Mouse (Mus musculus): Measurements from ENCODE around the gene Slc10a7. TPM values are rescaled to one million over a fixed set of nuclear protein-coding genes. Genes with fewer than 3 reads are reported as not detected.
"Not testable (repeated sequence)": the region's sequence is repeated elsewhere in the genome, so short reads cannot be mapped to it uniquely, and the experiment has no call there.

The Slc10a7 gene
- 9.3 and 12.1 TPM in 2 replicates for polyA plus RNA-seq (2016; fragmentation: Nextera tagmentation; extraction: Ambion mirVana)

DNA sequence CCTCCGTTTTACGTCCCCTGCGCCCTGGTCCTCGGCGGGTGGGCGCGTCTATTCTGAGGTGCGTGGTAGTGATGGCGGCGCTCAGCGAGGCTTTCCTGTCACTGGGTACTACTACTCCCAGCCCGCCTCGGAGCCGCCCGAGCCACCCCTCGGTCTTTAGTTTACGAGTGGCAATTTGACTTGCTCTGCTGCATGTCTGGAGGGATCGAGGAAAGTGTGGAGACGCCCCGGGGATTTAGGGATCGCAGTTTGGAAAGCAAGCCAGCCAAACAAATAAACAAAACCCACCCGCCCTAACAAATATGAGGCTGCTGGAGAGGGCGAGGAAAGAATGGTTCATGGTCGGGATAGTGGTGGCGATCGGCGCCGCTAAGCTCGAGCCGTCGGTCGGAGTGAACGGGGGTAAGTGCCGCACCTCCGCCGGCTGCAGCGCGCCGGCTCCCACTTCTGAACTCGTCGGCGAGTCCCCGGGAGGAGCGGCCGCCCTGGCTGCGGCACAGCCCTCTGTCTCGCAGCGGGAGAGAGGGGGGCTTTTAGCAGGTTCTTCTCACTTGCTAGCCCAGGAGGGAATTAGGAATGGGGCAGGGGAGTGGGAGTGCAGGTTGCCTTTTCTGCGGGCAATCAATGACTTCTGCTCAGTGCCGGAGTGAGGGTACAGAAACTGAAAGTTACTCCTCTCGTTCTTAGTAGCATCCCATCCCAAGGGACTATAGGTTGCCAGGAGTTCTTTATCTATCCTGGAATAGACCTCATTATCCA, at the start of gene Slc10a7:
Gene Slc10a7, plus strand, starts transcription at position 74 of the 759 bp plus-strand sequence.
- peaks cover 4% of the 10 kb centered on the region; the same call in 1 of the 2 replicates for H3K9me3 ChIP-seq
- peaks cover 37% of the 10 kb centered on the region for H3K36me3 ChIP-seq
- H3K4me1 ChIP-seq (replicated peaks) = peaks cover 18% of the 10 kb centered on the region
- H3K27me3 ChIP-seq (ENCODE audit: insufficient read depth, poor library complexity, severe bottlenecking) = no peaks in the 10 kb centered on the region
- H3K4me3 ChIP-seq = peak within 1 kb of the TSS; percentile 77
- peak; percentile 91 for DNase-seq (ENCODE audit: low spot score)
- peak within 1 kb of the TSS; percentile 100 for H3K27ac ChIP-seq
- WGBS = under 1% methylated on average over 51 of the region's 51 CpGs

DNA sequence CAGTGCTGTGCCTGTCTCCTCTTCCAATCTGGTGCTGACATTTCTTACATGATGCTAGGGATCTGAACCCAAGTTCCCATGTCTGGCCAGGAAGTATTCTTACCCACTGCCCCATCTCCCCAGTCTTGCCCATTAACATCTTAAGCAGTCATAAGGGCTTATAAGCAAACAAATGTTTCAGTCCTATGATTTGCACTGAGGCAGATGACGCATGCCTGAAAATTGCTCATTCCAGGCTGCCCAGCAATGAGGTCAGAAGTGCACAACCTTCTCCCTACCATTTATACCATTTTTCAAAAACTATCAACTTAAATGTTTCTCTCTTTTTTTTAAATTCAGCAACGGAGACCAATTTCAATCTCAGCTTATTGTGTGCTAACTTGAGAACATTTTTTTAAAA, 45.2 kb upstream of the Slc10a7 start:
- DNase-seq (ENCODE audit: low spot score) = no peak
- WGBS = 95% methylated on average over 2 of the region's 2 CpGs
- Histone ChIP-seq H3K27ac (no peak overlapping the region), H3K4me1 (replicated peaks) (no peaks in the 10 kb centered on the region), H3K36me3 (no peaks in the 10 kb centered on the region), H3K27me3 (ENCODE audit: insufficient read depth, poor library complexity, severe bottlenecking) (no peaks in the 10 kb centered on the region), H3K9me3 (peaks cover 6% of the 10 kb centered on the region; the same call in 1 of the 2 replicates), H3K4me3 (no peak overlapping the region)

DNA sequence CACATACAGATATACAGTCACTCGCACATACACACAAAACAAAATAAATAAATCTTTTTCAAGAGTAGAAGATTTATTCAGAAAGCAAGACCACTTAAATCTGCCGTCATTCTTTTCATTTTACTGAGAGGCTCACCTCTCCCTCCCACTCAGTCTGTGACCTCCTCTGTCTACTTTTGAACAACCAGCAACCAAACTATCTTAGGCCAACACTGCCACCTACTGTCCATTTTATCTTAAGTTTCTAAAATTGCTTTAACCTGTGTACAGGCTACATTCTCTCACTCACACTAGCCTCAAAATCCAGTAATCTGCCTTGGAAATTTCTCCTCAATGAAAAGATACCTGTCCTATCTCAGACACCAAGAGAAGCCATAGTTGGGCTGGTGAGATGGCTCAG, 41.3 kb upstream of the Slc10a7 start:
- DNase-seq (ENCODE audit: low spot score) = no peak
- Histone ChIP-seq H3K9me3 (peaks cover 6% of the 10 kb centered on the region; the same call in 1 of the 2 replicates), H3K27me3 (ENCODE audit: insufficient read depth, poor library complexity, severe bottlenecking) (no peaks in the 10 kb centered on the region), H3K4me1 (replicated peaks) (no peaks in the 10 kb centered on the region), H3K36me3 (no peaks in the 10 kb centered on the region), H3K27ac (no peak overlapping the region), H3K4me3 (no peak overlapping the region)
- WGBS = 88% methylated on average over 2 of the region's 2 CpGs

DNA sequence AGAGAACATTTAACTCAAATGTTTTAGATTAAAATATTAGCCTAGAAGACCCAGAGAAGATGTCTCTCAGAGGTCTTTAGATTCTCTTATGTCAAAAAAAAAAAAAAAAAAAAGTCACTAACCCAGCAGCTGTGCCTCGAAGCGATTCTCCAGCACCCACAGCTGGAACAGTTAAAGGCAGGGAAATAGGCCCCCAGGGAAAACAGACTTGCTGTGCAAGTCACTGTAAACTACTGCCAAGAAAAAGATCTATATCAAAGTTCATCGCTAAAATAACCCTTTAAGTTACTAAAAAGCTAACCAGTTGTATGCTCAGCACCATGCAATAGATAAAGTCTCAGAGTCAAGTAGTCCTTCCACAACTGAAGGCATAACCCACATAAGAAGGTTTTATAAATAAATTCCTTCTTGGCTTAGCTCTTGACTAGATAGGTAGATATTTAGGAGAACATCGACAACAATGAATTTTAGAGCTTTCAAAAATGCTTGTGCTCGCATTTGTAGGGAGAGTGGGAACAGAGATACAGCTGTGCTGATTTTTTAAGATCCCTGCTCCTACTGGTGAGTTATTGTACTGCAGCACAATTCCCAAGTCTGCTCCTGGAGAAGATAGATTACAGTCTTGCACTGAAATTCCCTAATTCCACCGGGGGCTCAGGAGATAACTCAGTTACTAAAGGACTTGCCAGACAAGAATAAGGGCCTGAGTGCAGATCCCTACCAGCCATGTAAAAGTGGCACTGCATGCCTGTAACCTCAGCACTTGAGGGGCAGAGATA, 31.9 kb upstream of the Slc10a7 start:
- DNase-seq (ENCODE audit: low spot score) = no peak
- WGBS = 58% methylated on average over 6 of the region's 6 CpGs
- no peak overlapping the region for H3K27ac ChIP-seq
- no peaks in the 10 kb centered on the region for H3K36me3 ChIP-seq
- no peaks in the 10 kb centered on the region for H3K4me1 ChIP-seq (replicated peaks)
- H3K27me3 ChIP-seq (ENCODE audit: insufficient read depth, poor library complexity, severe bottlenecking) = no peaks in the 10 kb centered on the region
- H3K9me3 ChIP-seq = no peaks in the 10 kb centered on the region
- no peak overlapping the region for H3K4me3 ChIP-seq

DNA sequence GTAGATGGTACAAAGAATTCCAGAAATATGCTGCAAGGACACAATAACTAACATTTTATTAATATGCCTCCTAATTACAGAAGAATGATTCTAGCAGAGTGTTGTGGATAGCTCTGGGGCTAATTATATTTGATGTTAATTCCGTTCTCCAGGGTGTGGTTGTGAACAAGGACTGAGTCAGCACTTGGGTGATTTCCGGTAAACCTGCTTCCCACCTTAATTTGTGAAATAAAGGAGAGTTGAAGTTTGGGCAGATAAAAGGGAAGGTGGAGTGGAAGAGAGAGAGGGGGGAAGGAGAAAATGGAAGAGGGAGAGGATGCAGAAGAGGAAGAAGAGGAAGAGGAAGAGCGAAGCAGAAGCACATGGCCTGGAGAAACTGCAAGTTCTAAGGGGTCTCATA, 19.4 kb upstream of the Slc10a7 start:
- no peak for DNase-seq (ENCODE audit: low spot score)
- H3K27me3 ChIP-seq (ENCODE audit: insufficient read depth, poor library complexity, severe bottlenecking) = no peaks in the 10 kb centered on the region
- WGBS = 87% methylated on average over 3 of the region's 3 CpGs

DNA sequence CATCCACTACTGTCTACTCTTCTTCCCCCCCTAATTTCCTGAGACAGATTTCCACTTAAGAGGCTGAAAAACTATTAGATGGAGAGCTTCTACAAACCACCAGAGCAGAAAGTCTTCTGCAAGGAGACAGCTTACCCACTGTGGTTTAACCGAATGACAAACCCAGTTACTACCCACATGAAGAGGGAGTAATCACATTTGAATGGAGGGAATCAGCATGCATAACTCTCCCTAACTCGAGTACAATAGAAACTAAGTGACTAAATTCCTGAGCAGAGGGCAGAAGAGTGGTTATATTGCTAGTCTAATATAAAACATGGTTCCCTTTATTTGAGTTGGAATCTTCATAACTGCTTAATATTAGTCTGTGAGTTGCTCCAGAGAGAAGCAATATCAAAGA, 16.1 kb upstream of the Slc10a7 start:
- Histone ChIP-seq H3K9me3 (no peaks in the 10 kb centered on the region), H3K36me3 (no peaks in the 10 kb centered on the region), H3K27me3 (ENCODE audit: insufficient read depth, poor library complexity, severe bottlenecking) (no peaks in the 10 kb centered on the region), H3K4me1 (replicated peaks) (no peaks in the 10 kb centered on the region), H3K27ac (no peak overlapping the region), H3K4me3 (no peak overlapping the region)
- no peak for DNase-seq (ENCODE audit: low spot score)
- 45% methylated on average over 2 of the region's 2 CpGs for WGBS

More for the DNA sequence above, 19.4 kb upstream of the Slc10a7 start:
- Histone ChIP-seq H3K4me3 (no peak overlapping the region), H3K27ac (no peak overlapping the region), H3K4me1 (replicated peaks) (no peaks in the 10 kb centered on the region), H3K9me3 (no peaks in the 10 kb centered on the region), H3K36me3 (no peaks in the 10 kb centered on the region)

DNA sequence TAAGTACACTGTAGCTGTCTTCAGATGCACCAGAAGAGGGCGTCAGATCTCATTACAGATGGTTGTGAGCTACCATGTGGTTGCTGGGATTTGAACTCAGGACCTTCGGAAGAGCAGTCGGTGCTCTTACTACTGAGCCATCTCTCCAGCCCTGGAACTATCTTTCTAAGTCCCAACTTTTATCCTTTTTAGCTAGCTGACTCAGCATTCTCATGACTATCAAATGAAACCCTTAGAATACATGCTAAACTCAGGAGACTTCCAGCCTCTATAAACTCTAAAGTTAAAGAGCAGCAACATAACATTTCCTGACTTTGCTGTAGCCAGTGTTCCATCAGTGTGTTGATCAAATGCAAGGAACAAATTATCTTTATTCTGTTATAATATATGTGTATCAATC, 12.9 kb upstream of the Slc10a7 start:
- H3K27me3 ChIP-seq (ENCODE audit: insufficient read depth, poor library complexity, severe bottlenecking); H3K27ac ChIP-seq; H3K4me3 ChIP-seq; H3K4me1 ChIP-seq (replicated peaks); DNase-seq (ENCODE audit: low spot score); H3K9me3 ChIP-seq; H3K36me3 ChIP-seq: not testable (repeated sequence)
- whole genome bisulfite sequencing = 92% methylated on average over 3 of the region's 3 CpGs

DNA sequence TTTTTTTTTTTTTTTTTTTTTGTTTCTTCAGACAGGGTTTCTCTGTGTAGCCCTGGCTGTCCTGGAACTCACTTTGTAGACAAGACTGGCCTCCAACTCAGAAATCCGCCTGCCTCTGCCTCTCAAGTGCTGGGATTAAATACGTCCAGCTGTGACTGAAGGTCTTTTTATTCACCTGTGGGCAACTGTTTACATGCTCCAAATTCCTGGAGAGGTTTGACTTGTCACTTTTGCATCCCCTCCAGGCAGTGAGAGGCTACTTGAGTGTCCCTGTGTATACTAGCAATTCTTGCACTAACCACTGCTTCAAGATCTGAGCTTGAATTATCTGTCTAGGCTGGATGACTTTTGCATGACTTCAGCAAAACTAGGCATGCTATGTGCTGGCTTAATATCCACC, 6.4 kb upstream of the Slc10a7 start:
- Histone ChIP-seq H3K4me1 (replicated peaks) (peaks cover 5% of the 10 kb centered on the region; the same call in 1 of the 2 replicates), H3K4me3 (no peak overlapping the region), H3K27me3 (ENCODE audit: insufficient read depth, poor library complexity, severe bottlenecking) (no peaks in the 10 kb centered on the region), H3K36me3 (peaks cover 45% of the 10 kb centered on the region), H3K27ac (no peak overlapping the region), H3K9me3 (peaks cover 4% of the 10 kb centered on the region; the same call in 1 of the 2 replicates)
- 72% methylated on average over 2 of the region's 2 CpGs for WGBS
- DNase-seq (ENCODE audit: low spot score) = no peak

DNA sequence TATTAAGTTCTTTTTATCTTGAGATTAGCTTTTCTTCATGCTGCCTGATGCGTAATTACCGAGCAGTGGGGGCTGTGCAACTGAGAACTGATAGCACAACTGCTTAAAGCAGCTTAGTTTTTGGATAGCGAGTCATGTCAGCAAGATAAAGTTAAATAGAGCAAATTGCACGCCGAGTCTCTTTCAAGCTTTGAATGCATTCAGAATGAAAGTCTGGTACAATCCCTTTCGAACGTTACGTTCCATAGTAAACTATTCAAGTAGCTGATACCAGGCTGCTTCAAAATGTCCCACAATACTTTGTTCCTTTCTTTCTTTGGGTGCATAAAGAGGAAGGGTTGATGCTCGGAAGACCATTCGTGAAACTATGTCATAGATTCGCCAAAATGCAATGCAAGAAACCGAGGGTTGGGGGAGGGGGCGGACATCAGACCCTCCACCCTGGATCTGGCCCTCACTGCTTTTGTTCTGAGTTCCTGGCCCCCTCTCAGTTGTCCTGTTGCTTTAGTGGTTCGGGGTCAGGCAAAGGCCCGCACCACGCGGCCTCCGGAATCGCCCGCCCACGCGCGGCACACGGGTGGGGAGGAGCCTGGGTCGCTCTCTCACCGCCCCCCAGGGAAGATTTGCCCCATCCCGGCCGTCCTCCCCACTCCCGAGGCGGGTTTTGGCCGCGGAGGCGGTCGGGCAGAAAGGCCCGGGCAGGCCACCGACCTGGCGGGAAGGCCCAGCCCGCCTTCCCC, 997 bp upstream of the Slc10a7 start:
- H3K27me3 ChIP-seq (ENCODE audit: insufficient read depth, poor library complexity, severe bottlenecking) = no peaks in the 10 kb centered on the region

DNA sequence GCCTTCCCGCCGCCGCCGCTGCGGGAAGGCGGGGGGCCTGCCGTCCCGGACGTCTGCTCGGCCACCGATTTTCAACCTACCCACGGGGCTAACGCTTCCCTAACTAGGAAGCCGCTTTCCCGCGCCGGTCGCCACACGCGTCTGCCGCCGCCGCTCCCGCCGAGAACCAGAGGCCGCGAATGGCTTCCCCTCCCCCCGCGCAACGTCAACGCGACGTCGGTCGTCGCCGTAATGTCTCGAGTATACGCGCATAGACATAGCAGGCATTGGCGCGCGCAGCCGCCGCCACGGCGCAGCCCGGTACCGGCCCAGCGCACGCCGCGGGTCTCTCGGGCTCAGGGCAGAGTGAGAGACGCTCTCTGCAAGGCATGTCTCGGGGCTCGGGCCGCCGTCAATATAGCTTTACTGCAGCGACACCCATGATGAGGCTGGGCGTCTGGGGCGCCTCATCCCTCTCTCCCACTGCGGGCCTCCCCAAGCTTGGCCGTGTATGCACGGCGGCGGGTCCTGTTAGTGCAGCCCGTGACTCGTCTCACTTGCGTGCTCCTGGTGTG, 350 bp upstream of the Slc10a7 start, which contains the start of gene Rbmxl1:
Gene Rbmxl1, minus strand, starts transcription at position 180 of the 554 bp plus-strand sequence.
- H3K4me3 ChIP-seq = peak within 1 kb of the TSS; percentile 77
- peaks cover 4% of the 10 kb centered on the region; the same call in 1 of the 2 replicates for H3K9me3 ChIP-seq
- H3K27ac ChIP-seq = peak within 1 kb of the TSS; percentile 100
- WGBS = under 1% methylated on average over 70 of the region's 70 CpGs
- no peaks in the 10 kb centered on the region for H3K27me3 ChIP-seq (ENCODE audit: insufficient read depth, poor library complexity, severe bottlenecking)
- H3K36me3 ChIP-seq = peaks cover 44% of the 10 kb centered on the region
- peak; percentile 91 for DNase-seq (ENCODE audit: low spot score)
- H3K4me1 ChIP-seq (replicated peaks) = peaks cover 18% of the 10 kb centered on the region

More for the DNA sequence above, 997 bp upstream of the Slc10a7 start:
- Histone ChIP-seq H3K4me3 (peak overlapping the region; percentile 77), H3K9me3 (peaks cover 4% of the 10 kb centered on the region; the same call in 1 of the 2 replicates), H3K27ac (peak overlapping the region; percentile 100), H3K36me3 (peaks cover 48% of the 10 kb centered on the region), H3K4me1 (replicated peaks) (peaks cover 18% of the 10 kb centered on the region)
- WGBS = 1% methylated on average over 38 of the region's 38 CpGs
- DNase-seq (ENCODE audit: low spot score) = peak; percentile 74

DNA sequence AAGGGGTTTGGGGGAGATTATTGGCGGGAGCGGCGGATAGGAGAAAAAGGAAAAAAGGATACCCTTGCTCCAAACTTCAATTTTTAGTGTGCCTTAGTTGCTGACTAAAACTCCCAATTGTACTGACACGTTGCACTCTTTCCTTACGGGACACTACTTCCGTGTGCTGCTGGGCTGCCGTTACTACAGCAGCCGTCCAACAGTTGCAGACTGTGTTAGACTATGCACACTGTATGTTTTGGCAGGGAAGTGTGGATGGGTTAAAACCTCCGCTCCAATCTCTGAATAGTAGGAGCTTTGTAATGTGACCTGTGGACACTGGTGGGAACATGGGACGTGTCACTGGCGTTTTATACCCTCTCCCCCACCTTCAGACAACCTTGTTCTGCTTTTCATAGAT, 948 bp downstream of the Slc10a7 start:
- peak overlapping the region; percentile 77 for H3K4me3 ChIP-seq
- under 1% methylated on average over 11 of the region's 11 CpGs for WGBS
- peaks cover 31% of the 10 kb centered on the region for H3K36me3 ChIP-seq
- DNase-seq (ENCODE audit: low spot score) = no peak
- no peaks in the 10 kb centered on the region for H3K27me3 ChIP-seq (ENCODE audit: insufficient read depth, poor library complexity, severe bottlenecking)
- H3K4me1 ChIP-seq (replicated peaks) = peaks cover 18% of the 10 kb centered on the region
- H3K27ac ChIP-seq = peak overlapping the region; percentile 100
- peaks cover 4% of the 10 kb centered on the region; the same call in 1 of the 2 replicates for H3K9me3 ChIP-seq

DNA sequence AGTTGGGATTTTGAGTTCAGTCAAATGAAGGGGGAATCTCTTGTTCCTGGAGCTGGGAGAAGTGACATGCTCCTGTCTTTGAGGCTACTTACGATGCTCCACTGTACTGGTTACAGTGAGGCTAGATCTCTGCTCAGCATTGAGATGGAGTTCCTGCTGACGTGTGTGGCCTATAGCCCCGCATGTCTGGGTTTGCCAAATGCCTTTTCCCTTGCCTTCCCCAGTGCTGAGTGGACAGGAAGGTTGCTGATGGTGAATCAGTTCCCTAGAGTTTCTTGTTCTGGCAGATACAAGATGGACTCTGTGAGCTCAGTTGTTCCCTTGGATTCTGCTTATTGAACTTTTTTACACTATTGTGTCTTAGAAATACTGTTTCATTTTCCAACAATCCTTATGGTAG, 1.8 kb downstream of the Slc10a7 start:
- Histone ChIP-seq H3K27ac (no peak overlapping the region), H3K9me3 (peaks cover 4% of the 10 kb centered on the region; the same call in 1 of the 2 replicates), H3K4me3 (peak overlapping the region; percentile 77; the same call in 1 of the 2 replicates), H3K4me1 (replicated peaks) (peaks cover 18% of the 10 kb centered on the region), H3K27me3 (ENCODE audit: insufficient read depth, poor library complexity, severe bottlenecking) (no peaks in the 10 kb centered on the region), H3K36me3 (peaks cover 31% of the 10 kb centered on the region)
- WGBS = 71% methylated on average over 3 of the region's 3 CpGs
- DNase-seq (ENCODE audit: low spot score) = no peak

All from hindbrain, embryonic 10.5 days (tissue).